In the genomic region with DNA sequence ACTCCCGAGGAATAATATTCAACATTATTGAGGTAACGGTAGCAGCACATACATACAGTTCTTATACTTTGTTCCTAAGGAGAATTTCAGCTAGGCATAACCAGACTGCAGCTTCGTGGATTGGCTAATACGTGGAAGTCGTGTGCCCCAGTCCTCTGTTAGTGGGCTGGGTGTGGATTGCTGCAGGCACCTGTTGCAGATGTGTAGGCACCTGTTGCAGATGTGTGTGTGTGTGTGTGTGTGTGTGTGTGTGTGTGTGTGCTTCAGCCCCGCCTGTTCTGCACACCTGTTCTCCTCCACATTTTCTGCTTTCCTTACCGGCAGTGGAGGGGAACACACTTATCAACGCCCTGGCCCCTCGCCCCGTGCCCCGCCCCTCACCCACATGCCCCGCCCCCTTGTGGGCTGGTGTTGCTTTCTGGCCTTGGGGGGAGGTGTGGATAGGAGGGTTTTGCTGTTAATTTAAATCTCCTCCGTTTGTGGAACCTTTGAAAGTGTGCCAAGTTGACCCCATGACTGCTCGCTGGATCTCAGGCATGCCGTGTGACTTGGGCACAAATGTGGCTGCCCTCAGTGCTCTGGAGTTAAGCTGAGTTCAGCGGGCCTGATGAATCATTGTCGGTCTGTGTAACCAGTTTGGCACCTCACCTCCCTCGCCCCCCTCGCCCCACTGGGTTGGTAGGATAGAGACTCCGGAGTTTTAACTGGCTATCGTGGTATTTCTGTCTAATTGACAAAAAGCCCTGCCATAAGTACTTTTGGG, we compare ENCODE assay signal across 8 mouse cellular contexts. TPM values are rescaled to one million over a fixed set of nuclear protein-coding genes. Genes with fewer than 3 reads are reported as not detected.
DNase-seq lines count a peak whose midpoint lies in the region; ATAC-seq lines count a peak whose summit lies in the region.

No protein-coding gene starts in this region.

- WGBS in forebrain, embryonic 11.5 days: 16% methylated on average over 21 of the region's 21 CpGs
- WGBS in kidney, embryonic 15.5 days: 17% methylated on average over 21 of the region's 21 CpGs
- WGBS in macrophage (ENCODE audit: missing documents): 19% methylated on average over 17 of the region's 21 CpGs

- peaks cover 7% of the 10 kb centered on the region; the same call in 1 of the 2 replicates for H3K4me1 ChIP-seq in forebrain, embryonic 11.5 days (replicated peaks; ENCODE audit: control insufficient read depth, insufficient read depth, low read length)
- H3K4me1 ChIP-seq in kidney, embryonic 15.5 days: peaks cover 81% of the 10 kb centered on the region

- no peaks in the 10 kb centered on the region; the same call in 1 of the 2 replicates for H3K9me3 ChIP-seq in forebrain, embryonic 11.5 days (ENCODE audit: control insufficient read depth, low read length)
- 0 out of 2 replicates have a peak, but pooled peaks cover 4% of the 10 kb centered on the region for H3K9me3 ChIP-seq in kidney, embryonic 15.5 days (replicated peaks)

- H3K4me3 ChIP-seq in forebrain, embryonic 11.5 days (ENCODE audit: low read depth, low read length): no peak overlapping the region
- peak overlapping the region; percentile 18; the same call in 1 of the 2 replicates for H3K4me3 ChIP-seq in kidney, embryonic 15.5 days (replicated peaks)
- no peak overlapping the region for H3K4me3 ChIP-seq in macrophage (ENCODE audit: inconsistent target)

- H3K9ac ChIP-seq in forebrain, embryonic 11.5 days (ENCODE audit: low read length): no peak overlapping the region
- H3K9ac ChIP-seq in kidney, embryonic 15.5 days: no peak overlapping the region

- intact Hi-C loops in gastrocnemius, postnatal 14 days (cut with DNase I; ENCODE audit: low total_unique reads): loop anchor here (10.0 kb wide), 1 partner anchor 268 kb away; no protein-coding TSS in a partner anchor

- peak; percentile 23 for ATAC-seq in forebrain, embryonic 11.5 days (replicated peaks; ENCODE audit: low FRiP score)
- ATAC-seq in kidney, embryonic 15.5 days (replicated peaks; ENCODE audit: low FRiP score): peak; percentile 72

- H3K79me2 ChIP-seq in macrophage (ENCODE audit: inconsistent target): no peaks in the 10 kb centered on the region

- H3K4me2 ChIP-seq in forebrain, embryonic 11.5 days (ENCODE audit: low read depth, low read length, severe bottlenecking): peak overlapping the region; percentile 29; the same call in 1 of the 2 replicates
- peak overlapping the region; percentile 50 for H3K4me2 ChIP-seq in kidney, embryonic 15.5 days

- H3K36me3 ChIP-seq in forebrain, embryonic 11.5 days (ENCODE audit: control insufficient read depth, insufficient read depth, low read length): no peaks in the 10 kb centered on the region
- peaks cover 8% of the 10 kb centered on the region; the same call in 1 of the 2 replicates for H3K36me3 ChIP-seq in kidney, embryonic 15.5 days
- no peaks in the 10 kb centered on the region for H3K36me3 ChIP-seq in macrophage (ENCODE audit: inconsistent target)

- DNase-seq in embryo, embryonic 10 days (ENCODE audit: low spot score): peak; percentile 56
- DNase-seq in embryo, embryonic 10.5 days (ENCODE audit: low spot score): no peak
- DNase-seq in 416B (ENCODE audit: low read depth): peak; percentile 85
- peak; percentile 69 for DNase-seq in forebrain, embryonic 11.5 days (ENCODE audit: low spot score)
- DNase-seq in gastrocnemius, postnatal 14 days: no peak
- no peak for DNase-seq in gastrocnemius, postnatal 4 days (ENCODE audit: low spot score in 2 of 2)

- H3K27me3 ChIP-seq in forebrain, embryonic 11.5 days (ENCODE audit: control insufficient read depth, insufficient read depth, low read length): peaks cover 15% of the 10 kb centered on the region
- H3K27me3 ChIP-seq in kidney, embryonic 15.5 days: no peaks in the 10 kb centered on the region

- no peak overlapping the region for H3K27ac ChIP-seq in forebrain, embryonic 11.5 days (ENCODE audit: low read depth, low read length)
- peak overlapping the region; percentile 85 for H3K27ac ChIP-seq in kidney, embryonic 15.5 days
- peak overlapping the region; percentile 22; the same call in 1 of the 2 replicates for H3K27ac ChIP-seq in macrophage

RNA-seq across cellular contexts. Expression of a gene that starts 4.9 kb away (rescaled TPM):
- polyA plus RNA-seq in forebrain, embryonic 11.5 days (2014; fragmentation: Nextera tagmentation; extraction: Ambion mirVana): 24.2 and 24.7 TPM in 2 replicates
- polyA plus RNA-seq in kidney, embryonic 15.5 days (2015; fragmentation: Nextera tagmentation; extraction: Ambion mirVana): 87.7 and 89.1 TPM in 2 replicates
- 100 to 1,000 TPM in 5 of 26 experiments, 10 to 100 TPM in 19, 1 to 10 TPM in 2; 4.9 to 310 (median 44.4) TPM for total RNA-seq in macrophage (2018; cell fraction: chromatin; rRNA removed)
- total RNA-seq in macrophage (2018; cell fraction: cytosol; rRNA removed): 100 to 1,000 TPM in 12 of 26 experiments, 10 to 100 TPM in 14; 36.5 to 198 (median 70.7) TPM
- total RNA-seq in macrophage (2018; cell fraction: nucleus; rRNA removed): 100 to 1,000 TPM in 11 of 26 experiments, 10 to 100 TPM in 15; 16.9 to 315 (median 82.9) TPM
- 110 to 144 TPM (median 137 TPM) in 3 replicates for polyA plus RNA-seq in macrophage (2018)
- 10 to 100 TPM; 10.7 to 19.2 TPM for total RNA-seq in gastrocnemius, postnatal 14 days (2021)
- total RNA-seq in gastrocnemius, postnatal 4 days (2021): 10 to 100 TPM; 80.6 to 93.8 TPM

Comparison
In these comparisons a context has a peak if more than half of its experiments do, and no peak if none do; other contexts are left out.
1. DNase-seq: peak in embryo, embryonic 10 days (single experiment), 416B (single experiment) and forebrain, embryonic 11.5 days (single experiment); none in embryo, embryonic 10.5 days (single experiment), gastrocnemius, postnatal 14 days (single experiment) and gastrocnemius, postnatal 4 days (0 of 2).